Mouse (Mus musculus) spleen, adult 2 months (tissue): ENCODE measurements around the gene Tomm70a.

Source experiments
- CTCF ChIP-seq: fragments of 200-500 bp; IDR thresholded peaks from 2 replicates; pipeline ENCODE4 v1.5.1; 2011; ENCODE audit warnings: mild to moderate bottlenecking, inconsistent platforms; ENCODE audit not compliant: insufficient read depth, insufficient read length, insufficient replicate concordance; ENCODE audit errors: extremely low read depth
- POLR2A ChIP-seq: fragments of 200-500 bp; IDR thresholded peaks from 2 replicates; pipeline ENCODE4 v1.6.1; 2011; ENCODE audit warnings: low read depth, low read length, inconsistent platforms

GRCm38 (mm10) chr16:57182037-57182436 lies 60.5 kb downstream of the Tomm70a start:
- TF ChIP-seq CTCF (no peak), POLR2A (no peak)
